Mouse (Mus musculus): ENCODE data around the gene Synj2.

Gene Synj2

GRCm38 (mm10) chr17:5976221-5977055 is 35.4 kb downstream of the Synj2 start:
- Histone ChIP-seq H3K27me3 (ENCODE audit: control insufficient read depth, insufficient read depth, low read length, poor library complexity, severe bottlenecking) (no peaks in the 10 kb centered on the region), H3K36me3 (ENCODE audit: control insufficient read depth, insufficient read depth, low read length, poor library complexity, severe bottlenecking) (no peaks in the 10 kb centered on the region)
- DNase-seq (ENCODE audit: low read depth, low spot score): peak; percentile 45

- H3K36me3 ChIP-seq (ENCODE audit: control insufficient read depth, insufficient read depth, low read length, poor library complexity, severe bottlenecking): no peaks in the 10 kb centered on the region
- no peaks in the 10 kb centered on the region for H3K27me3 ChIP-seq (ENCODE audit: control insufficient read depth, insufficient read depth, low read length, poor library complexity, severe bottlenecking)
- DNase-seq (ENCODE audit: low read depth, low spot score): no peak
Observed at GRCm38 (mm10) chr17:5977056-5977920, 36.2 kb downstream of the Synj2 start.

- Histone ChIP-seq H3K36me3 (ENCODE audit: control insufficient read depth, insufficient read depth, low read length, poor library complexity, severe bottlenecking) (no peaks in the 10 kb centered on the region), H3K27me3 (ENCODE audit: control insufficient read depth, insufficient read depth, low read length, poor library complexity, severe bottlenecking) (no peaks in the 10 kb centered on the region)
- no peak for DNase-seq (ENCODE audit: low read depth, low spot score)
Observed at GRCm38 (mm10) chr17:5977921-5978504, 36.9 kb downstream of the Synj2 start.

GRCm38 (mm10) chr17:5978505-5979077 is 37.5 kb downstream of the Synj2 start:
- no peak for DNase-seq (ENCODE audit: low read depth, low spot score)
- H3K27me3 ChIP-seq (ENCODE audit: control insufficient read depth, insufficient read depth, low read length, poor library complexity, severe bottlenecking): no peaks in the 10 kb centered on the region

GRCm38 (mm10) chr17:5980860-5981259 is 39.8 kb downstream of the Synj2 start:
- Histone ChIP-seq H3K36me3 (ENCODE audit: control insufficient read depth, insufficient read depth, low read length, poor library complexity, severe bottlenecking) (no peaks in the 10 kb centered on the region), H3K27me3 (ENCODE audit: control insufficient read depth, insufficient read depth, low read length, poor library complexity, severe bottlenecking) (no peaks in the 10 kb centered on the region)
- peak; percentile 61 for DNase-seq (ENCODE audit: low read depth, low spot score)

More at GRCm38 (mm10) chr17:5978505-5979077, 37.5 kb downstream of the Synj2 start:
- H3K36me3 ChIP-seq (ENCODE audit: control insufficient read depth, insufficient read depth, low read length, poor library complexity, severe bottlenecking): no peaks in the 10 kb centered on the region

- DNase-seq (ENCODE audit: low read depth, low spot score): no peak
- no peaks in the 10 kb centered on the region for H3K27me3 ChIP-seq (ENCODE audit: control insufficient read depth, insufficient read depth, low read length, poor library complexity, severe bottlenecking)
- H3K36me3 ChIP-seq (ENCODE audit: control insufficient read depth, insufficient read depth, low read length, poor library complexity, severe bottlenecking): no peaks in the 10 kb centered on the region
Observed at GRCm38 (mm10) chr17:5983150-5983549, 42.1 kb downstream of the Synj2 start.

- H3K27me3 ChIP-seq (ENCODE audit: control insufficient read depth, insufficient read depth, low read length, poor library complexity, severe bottlenecking): no peaks in the 10 kb centered on the region
- no peak for DNase-seq (ENCODE audit: low read depth, low spot score)
- no peaks in the 10 kb centered on the region for H3K36me3 ChIP-seq (ENCODE audit: control insufficient read depth, insufficient read depth, low read length, poor library complexity, severe bottlenecking)
Observed at GRCm38 (mm10) chr17:5983901-5984300, 42.8 kb downstream of the Synj2 start.

GRCm38 (mm10) chr17:5984700-5985231 is 43.7 kb downstream of the Synj2 start:
- Histone ChIP-seq H3K27me3 (ENCODE audit: control insufficient read depth, insufficient read depth, low read length, poor library complexity, severe bottlenecking) (no peaks in the 10 kb centered on the region), H3K36me3 (ENCODE audit: control insufficient read depth, insufficient read depth, low read length, poor library complexity, severe bottlenecking) (no peaks in the 10 kb centered on the region)
- no peak for DNase-seq (ENCODE audit: low read depth, low spot score)

GRCm38 (mm10) chr17:5985271-5985670 is 44.2 kb downstream of the Synj2 start:
- Histone ChIP-seq H3K27me3 (ENCODE audit: control insufficient read depth, insufficient read depth, low read length, poor library complexity, severe bottlenecking) (no peaks in the 10 kb centered on the region), H3K36me3 (ENCODE audit: control insufficient read depth, insufficient read depth, low read length, poor library complexity, severe bottlenecking) (no peaks in the 10 kb centered on the region)

GRCm38 (mm10) chr17:5987271-5988056 is 46.4 kb downstream of the Synj2 start:
- no peaks in the 10 kb centered on the region for H3K27me3 ChIP-seq (ENCODE audit: control insufficient read depth, insufficient read depth, low read length, poor library complexity, severe bottlenecking)
- no peaks in the 10 kb centered on the region for H3K36me3 ChIP-seq (ENCODE audit: control insufficient read depth, insufficient read depth, low read length, poor library complexity, severe bottlenecking)
- DNase-seq (ENCODE audit: low read depth, low spot score): no peak

More at GRCm38 (mm10) chr17:5985271-5985670, 44.2 kb downstream of the Synj2 start:
- DNase-seq (ENCODE audit: low read depth, low spot score): no peak

GRCm38 (mm10) chr17:5988102-5988501 is 47.0 kb downstream of the Synj2 start:
- no peaks in the 10 kb centered on the region for H3K27me3 ChIP-seq (ENCODE audit: control insufficient read depth, insufficient read depth, low read length, poor library complexity, severe bottlenecking)

GRCm38 (mm10) chr17:5992866-5993580 is 51.9 kb downstream of the Synj2 start:
- no peak for DNase-seq (ENCODE audit: low read depth, low spot score)
- no peaks in the 10 kb centered on the region for H3K27me3 ChIP-seq (ENCODE audit: control insufficient read depth, insufficient read depth, low read length, poor library complexity, severe bottlenecking)
- H3K36me3 ChIP-seq (ENCODE audit: control insufficient read depth, insufficient read depth, low read length, poor library complexity, severe bottlenecking): no peaks in the 10 kb centered on the region

More at GRCm38 (mm10) chr17:5988102-5988501, 47.0 kb downstream of the Synj2 start:
- no peak for DNase-seq (ENCODE audit: low read depth, low spot score)
- H3K36me3 ChIP-seq (ENCODE audit: control insufficient read depth, insufficient read depth, low read length, poor library complexity, severe bottlenecking): no peaks in the 10 kb centered on the region

GRCm38 (mm10) chr17:5993581-5994260 is 52.6 kb downstream of the Synj2 start:
- no peak for DNase-seq (ENCODE audit: low read depth, low spot score)
- no peaks in the 10 kb centered on the region for H3K27me3 ChIP-seq (ENCODE audit: control insufficient read depth, insufficient read depth, low read length, poor library complexity, severe bottlenecking)
- no peaks in the 10 kb centered on the region for H3K36me3 ChIP-seq (ENCODE audit: control insufficient read depth, insufficient read depth, low read length, poor library complexity, severe bottlenecking)

All from splenic B cell, adult 2 months (primary cell).